Mouse (Mus musculus): ENCODE measurements at regions not wholly inside any gene's neighbourhood (a gene's known extent, or its start where the extent isn't known, plus 50 kb on each side); places are given as distances from the start of the nearest gene placed in this dataset.

- TF ChIP-seq MAFK (IDR thresholded peaks at IDR 0.05; ENCODE audit: insufficient read depth, low read depth, low read length) (no peak), CHD2 (IDR thresholded peaks at IDR 0.05; ENCODE audit: low read depth, low read length) (no peak), ZNF384 (IDR thresholded peaks at IDR 0.05; ENCODE audit: low read depth, low read length) (no peak), HCFC1 (IDR thresholded peaks at IDR 0.05; ENCODE audit: borderline replicate concordance, insufficient read depth, low read length) (no peak), ZC3H11A (IDR thresholded peaks at IDR 0.05; ENCODE audit: borderline replicate concordance, low read depth, low read length) (no peak)
Observed at GRCm38 (mm10) chr2:128304063-128304712, 178.3 kb downstream of the Bcl2l11 start.
